Mouse (Mus musculus) small intestine, adult 2 months (tissue): Measurements from ENCODE around the gene Mfsd2a.

Source experiments
- CTCF ChIP-seq: fragments of 200-500 bp; IDR thresholded peaks from 2 replicates; pipeline ENCODE4 v1.5.1; 2012; ENCODE audit warnings: low read depth, mild to moderate bottlenecking, control low read depth, inconsistent platforms, low read length, moderate library complexity, mixed read lengths; ENCODE audit not compliant: insufficient replicate concordance, insufficient read length; ENCODE audit errors: extremely low read depth
- POLR2A ChIP-seq: fragments of 200-500 bp; IDR thresholded peaks from 2 replicates; pipeline ENCODE4 v1.6.1; 2012; ENCODE audit warnings: low read depth, mild to moderate bottlenecking, control low read depth, inconsistent platforms, low read length, moderate library complexity

DNA sequence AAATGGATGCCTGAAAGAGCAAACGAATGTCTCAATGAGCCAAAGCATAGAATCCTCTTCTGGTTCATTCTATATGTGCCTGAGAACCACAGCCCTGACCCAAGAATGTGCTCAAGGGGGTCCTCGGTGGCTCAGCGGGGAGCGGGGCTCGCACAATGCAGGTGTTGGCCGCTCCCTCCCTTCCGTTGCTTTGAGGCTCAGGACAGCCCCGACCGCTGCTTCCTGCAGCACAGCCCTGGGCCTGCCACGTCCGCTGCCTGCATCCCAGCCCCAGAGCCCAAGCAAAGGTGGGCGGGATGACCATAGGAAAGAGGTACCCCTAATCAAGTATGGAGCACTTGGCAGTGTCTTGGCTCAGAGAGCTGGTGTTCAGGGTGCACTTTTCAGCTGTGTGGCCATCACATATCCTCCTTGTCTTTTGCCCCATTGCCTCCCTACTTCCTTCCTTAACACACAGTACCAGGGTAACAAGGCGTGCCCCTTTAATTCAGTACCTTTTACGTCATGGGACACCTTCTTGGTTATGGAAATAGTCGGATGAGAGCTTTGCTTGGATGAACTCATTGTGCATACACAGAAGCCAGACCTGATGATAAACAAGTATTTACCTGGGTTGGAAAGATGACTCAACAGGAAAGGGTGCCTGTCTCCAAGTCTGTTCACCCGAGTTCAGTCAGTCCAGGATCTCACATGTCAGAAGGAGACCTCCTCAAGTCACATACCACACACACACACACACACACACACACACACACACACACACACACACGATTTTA lies 22.7 kb upstream of the Mfsd2a start:
- TF ChIP-seq CTCF (no peak), POLR2A (no peak)
